Mouse (Mus musculus) 3134 (cell line): ENCODE results near the gene Mcur1.

Experiments
- DNase-seq: peaks from one replicate; pipeline ENCODE4 v3.0.0-alpha.2; 2011; ENCODE audit warnings: low spot score; ENCODE audit not compliant: insufficient read length; ENCODE audit errors: extremely low read depth

Mcur1 gene

DNA sequence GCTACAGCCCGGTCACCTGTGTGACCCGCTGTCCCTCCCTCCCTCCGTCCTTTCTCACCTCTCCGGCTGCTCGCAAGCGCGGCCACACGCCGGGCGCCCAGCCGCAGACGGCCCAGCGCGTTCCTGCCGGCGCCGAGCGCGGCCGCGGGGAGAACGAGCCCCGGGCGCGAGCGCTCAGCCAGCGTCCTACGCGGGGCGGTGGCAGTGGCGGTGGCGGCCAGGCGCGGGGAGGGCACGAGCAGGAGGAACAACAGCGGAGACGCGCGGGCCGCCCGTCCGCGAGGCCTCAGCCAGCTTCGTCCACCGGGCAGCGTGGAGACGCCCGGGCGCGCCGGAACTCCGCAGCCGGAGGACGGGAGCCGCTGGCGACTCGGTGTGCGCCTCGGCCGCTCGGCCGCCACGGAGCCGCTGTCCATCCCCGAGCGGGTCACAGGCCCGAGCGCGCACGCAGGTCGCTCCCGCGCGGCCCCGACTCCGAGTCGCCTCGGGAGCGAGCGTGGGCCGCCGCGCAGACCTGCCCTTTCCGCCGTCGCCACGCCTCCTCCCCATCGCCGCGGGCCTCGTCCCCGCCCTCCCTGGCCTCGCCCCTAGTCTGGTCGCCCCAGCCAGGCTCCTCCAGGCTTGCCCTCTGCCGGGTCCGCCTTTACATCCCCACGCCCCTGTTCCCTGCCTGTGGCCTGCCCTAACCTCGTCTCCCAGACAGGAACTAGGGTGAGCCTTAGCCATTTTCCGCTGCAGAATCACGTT is at the start of gene Mcur1:
TSS of gene Mcur1 (minus strand) at position 481 of the 747 bp plus-strand sequence.
- peak; percentile 96 for DNase-seq

DNA sequence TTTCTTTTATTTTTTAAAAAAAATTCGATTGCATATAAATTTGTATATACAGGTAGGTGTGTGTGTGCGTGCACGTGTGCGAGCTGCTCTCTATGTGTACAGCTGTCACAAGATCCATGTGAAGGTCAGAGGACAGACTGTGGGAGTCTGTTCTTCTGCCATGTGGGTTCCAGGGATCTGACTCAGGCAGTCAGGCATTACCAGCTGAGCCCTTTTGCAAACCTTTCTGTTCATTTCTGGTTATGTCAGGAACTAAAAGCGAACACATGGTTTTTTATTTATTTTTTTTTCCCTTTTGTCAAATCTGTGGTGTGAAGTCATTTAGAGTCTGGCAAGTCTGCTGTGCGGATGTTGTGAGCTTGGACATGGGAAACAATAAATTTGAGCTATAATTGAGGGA is 48.9 kb upstream of the Mcur1 start:
- no peak for DNase-seq

DNA sequence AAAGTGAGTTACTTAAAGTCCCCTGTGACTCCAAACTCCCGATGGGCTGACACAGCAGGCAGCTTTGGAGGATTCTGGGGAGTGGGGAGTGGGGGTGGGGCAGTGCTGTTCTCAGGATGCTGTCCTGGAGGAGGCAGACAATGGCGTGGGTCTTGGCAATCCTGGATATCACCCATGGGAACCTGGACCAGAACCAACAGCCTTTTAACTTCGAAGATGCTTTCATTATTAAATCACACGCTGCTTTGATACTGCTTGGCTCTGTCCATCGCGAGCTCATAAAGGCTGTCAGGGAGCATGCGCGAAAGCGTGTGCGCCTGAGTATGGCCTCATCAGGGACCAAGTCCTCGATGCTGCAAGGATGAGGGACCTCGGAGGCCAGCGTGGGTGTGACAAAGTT is 43.1 kb upstream of the Mcur1 start:
- DNase-seq = no peak

DNA sequence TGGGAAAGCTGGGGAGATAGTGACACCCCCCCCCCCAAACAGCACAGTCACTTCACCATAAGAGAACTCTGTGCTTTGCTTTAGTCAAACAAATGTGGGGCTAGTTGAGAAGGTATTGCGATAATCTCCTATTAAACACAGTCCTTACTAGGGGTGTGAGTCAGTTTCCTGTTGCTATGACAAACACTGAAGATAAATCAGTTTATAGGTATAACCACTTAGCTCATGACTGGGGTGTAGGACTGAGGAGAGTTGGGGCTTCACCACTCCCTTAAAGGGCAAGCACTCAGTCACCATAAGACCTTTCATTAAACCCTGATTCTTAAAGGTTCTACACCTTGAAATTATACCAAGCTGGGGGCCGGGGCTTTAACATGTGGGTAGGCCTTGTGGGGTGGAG is 42.4 kb upstream of the Mcur1 start:
- DNase-seq = no peak

DNA sequence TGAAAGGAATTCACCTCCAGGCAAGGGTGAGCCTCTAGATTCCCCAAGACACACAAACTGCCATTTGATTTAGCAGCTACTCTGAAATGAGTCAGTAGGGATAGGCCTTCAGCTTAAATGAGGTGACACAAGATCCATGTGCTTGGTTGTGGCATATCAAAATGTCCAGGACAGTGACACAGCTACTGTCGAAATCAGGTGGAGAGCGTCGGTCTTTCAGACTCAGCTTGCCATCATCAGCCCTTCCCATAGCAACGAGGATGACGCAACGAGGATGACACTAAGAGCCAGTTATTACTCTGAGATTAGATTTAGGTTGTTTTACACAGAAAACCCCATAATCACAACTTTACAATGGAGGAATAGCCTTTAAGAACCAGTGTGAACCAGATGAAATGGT is 41.0 kb upstream of the Mcur1 start:
- DNase-seq = no peak

DNA sequence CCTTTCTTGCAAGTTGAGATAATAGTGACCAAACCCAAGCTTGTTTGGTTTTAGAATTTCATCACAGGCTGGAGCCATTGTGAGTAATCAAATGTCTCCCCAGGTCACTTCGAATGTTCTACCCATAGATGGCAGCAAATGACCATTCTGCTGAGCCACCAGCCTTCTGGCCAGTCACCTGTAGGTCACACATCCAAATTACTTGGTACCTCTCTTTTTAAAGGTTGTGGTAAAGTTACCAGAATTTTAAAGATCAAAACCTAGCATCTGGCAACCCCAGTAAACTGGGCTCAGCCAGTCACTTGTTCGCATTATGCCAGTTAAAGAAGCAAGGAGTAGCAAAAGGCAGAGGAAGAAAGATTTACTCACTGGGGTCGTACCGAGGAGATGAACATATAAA is 35.9 kb upstream of the Mcur1 start:
- no peak for DNase-seq

DNA sequence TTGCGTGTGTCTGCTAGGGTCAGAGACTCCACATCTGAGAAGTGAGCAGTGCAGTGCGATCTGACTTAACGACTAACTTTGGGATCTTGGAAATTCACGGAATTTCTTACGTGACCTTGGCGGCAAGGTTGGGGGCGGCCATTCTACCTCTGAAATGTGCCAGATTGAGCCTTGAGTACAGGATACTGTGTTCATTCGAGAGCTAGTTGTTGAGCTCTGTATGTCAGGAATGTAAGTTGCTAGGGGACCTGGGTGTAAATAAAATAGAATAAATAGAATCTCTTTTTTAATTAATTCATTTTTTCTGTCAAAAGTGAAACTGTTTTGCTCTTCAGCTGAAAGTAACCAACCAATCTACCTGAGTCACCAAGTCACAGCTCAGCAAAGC is 32.7 kb upstream of the Mcur1 start:
- DNase-seq = no peak

DNA sequence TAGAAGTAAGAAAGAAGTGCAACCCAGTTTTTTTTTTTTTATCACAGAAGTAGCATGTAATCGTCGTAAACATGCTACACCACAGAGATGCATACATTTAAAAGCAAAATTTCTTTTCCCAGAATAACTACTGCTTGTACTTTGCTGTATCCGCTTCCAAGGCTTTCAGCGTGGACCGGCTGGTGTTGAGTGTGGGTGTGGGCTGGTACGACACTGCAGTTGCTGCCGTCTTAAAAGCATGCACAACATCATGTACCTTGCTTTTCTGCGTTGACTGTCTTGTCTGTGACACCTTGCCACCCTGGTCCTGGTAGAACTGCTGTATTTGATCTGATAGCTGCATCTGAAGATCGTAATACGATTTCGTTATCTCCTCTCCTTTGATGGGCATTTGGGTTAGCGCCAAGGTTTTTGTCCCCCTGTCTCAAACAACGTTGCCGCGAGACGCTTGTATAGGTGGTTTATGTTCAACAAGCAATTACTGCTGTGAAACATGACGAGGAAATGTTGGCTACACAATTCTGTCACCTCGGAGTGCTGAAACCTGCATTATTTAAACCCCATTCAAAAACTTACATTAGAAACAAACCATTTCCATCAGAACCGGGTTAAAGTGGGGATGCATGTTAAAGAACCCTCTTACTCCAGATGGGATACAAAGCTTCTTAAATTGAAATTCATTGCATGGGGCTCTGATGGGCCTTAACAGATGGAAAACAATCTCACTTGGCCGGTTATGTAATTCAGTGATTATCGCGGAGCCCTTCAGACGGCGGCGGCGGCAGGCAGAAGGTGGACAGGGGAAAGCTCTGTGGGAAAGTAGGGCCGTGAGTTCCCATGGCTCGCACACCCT is 32.1 kb upstream of the Mcur1 start:
- no peak for DNase-seq

DNA sequence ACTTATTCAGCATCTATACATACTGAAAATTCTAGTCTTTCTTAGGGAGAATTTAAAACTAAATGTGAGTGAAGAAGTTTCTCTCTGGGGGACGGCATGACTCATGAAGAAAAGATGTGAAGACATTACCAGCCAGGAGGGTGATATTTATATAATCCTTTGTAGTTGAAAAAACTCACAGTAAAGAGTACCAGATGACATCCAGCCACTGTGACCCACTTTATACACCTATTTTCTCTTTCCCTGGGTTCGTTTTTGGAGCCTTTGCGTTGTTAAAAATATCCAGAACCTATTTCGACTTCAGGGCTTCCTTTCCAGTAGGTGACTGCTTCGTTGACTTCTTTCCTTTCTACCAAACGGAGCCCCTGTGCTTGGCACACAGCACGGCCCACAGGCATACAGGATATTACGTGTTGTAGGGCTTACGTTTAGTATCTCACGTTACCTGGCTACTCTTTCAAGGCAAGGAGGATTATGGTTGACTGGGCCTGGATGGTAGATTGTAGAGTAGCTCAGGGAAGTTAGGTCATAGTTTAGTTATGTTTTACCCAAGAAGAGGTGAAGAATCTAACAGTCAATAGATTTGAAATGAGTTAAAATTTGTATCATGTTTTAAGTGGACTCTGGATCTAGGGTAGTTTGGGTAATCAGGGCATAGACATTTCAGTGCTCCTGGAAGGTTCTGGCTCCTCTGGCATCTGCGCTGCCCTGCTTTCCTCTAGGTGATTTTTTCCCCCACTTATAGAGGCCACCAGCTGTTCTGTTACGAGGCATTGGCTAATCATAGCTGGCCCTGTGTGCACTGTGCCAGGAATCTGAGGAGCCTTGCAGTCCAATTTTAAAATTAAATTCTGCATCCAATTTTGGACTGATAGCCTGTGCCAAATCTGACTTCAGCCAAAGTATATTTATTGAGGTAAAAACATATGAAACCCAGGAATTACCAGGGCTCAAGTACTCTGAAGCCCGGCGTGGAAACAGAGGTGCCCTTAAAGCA is 28.2 kb upstream of the Mcur1 start:
- no peak for DNase-seq

DNA sequence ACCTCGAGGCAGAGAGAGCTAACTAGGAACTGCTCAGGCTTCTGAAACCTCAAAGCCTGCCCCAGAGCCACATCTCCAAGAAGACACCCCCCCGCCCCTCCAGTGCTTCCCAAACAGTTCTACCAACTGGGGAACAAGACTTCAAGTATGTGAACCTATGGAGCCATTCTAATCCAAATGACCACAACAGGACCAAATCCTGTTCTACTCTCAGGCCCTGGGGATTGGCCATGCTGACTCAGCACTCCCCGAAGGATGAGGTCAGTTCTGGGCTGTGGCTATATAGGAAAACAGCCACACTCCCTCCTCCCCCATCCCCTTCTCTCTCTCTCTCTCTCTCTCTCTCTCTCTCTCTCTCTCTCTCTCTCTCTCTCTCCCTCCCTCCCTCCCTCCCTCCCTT is 27.0 kb upstream of the Mcur1 start:
- DNase-seq = no peak

DNA sequence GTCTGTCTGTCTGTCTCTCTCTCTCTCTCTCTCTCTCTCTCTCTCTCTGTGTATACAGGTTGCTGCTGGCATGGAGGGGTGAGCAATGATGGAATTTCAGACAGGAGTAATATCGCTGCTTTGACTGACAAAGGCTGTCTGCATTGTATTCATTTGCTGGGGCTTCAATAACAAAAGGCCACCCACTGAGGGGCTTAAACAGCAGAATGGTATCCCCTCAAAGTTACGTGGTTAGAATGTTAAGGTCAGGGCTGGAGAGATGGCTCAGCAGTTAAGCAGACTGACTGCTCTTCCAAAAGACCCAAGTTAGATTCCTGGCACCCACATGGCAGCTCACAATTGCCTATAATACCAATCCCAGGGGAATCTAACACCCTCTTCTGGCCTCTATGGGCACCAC is 25.3 kb upstream of the Mcur1 start:
- DNase-seq = no peak

DNA sequence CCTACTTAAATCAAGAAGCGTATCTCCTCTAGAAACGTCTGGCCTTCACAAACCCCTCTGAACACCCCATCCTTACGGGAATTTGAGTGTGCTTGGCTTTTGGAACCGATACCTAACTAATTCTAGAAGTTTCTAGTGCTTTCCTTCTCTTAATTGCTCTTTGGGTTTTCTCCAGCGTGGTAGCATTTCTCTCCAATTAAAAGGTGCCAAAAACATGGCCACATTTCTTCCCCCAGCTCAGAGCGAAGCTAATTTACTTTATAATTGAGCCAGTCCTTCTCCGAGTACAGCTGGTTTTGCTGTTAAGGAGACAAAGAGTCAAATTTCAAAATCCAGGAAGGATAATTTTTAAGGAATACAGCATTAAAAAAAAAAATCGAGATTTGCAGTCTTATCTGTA is 23.5 kb upstream of the Mcur1 start:
- no peak for DNase-seq

DNA sequence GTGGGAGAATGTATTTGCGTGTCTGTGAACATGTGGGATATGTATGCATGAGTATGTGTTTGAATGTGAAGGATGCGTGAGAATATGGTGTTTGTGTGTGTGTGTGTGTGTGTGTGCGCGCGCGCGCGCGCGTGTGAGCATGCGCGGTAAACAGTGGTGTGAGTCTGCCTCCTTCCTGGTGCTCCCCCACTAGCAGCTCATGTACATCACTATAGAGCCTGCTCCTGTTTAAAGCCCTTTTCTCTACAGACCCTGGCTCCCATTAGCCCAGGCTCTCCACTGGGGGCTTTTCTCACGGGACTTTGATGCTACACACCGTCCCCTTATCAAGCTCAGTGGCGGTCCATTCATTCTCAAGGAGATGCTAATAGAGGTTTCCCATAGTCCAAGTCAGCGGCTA is 23.0 kb upstream of the Mcur1 start:
- DNase-seq = no peak

DNA sequence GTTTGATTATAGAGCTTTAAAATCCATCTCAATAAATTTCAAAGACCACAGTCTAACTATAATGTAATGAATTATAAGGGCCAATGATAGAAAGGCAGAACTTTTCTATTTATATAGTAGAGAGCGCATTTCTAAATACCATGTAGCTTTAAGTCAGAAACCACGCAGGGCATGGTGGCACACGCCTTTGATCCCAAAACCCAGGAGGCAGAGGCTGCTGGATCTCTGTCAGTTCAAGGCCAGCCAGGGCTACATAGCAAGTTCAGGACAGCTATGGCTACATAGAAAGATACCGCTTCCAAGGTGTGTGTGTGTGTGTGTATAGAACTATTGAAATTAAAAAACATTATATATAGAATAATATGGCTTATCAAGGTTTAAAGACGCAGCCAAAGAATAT is 20.7 kb upstream of the Mcur1 start:
- DNase-seq = no peak

DNA sequence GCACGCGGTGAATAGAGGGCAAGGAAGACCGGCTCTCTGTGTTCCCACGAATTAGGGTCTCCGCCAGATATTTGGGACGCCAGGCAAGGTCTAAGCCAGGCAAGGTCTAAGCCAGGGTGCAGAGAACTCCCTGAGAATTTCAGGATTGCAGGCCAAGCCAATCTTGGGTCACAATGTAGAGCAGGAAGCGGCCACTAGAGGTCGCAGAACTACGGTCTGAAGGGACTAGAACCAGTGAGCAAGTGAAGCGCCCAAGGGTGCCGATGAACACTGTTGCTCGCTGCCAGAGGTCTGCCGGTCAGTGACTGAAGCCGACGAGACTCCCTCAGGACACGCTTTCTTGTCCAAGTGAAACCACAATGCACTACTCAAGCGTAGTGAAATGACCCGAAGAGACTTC is 19.7 kb upstream of the Mcur1 start:
- DNase-seq = peak; percentile 27

DNA sequence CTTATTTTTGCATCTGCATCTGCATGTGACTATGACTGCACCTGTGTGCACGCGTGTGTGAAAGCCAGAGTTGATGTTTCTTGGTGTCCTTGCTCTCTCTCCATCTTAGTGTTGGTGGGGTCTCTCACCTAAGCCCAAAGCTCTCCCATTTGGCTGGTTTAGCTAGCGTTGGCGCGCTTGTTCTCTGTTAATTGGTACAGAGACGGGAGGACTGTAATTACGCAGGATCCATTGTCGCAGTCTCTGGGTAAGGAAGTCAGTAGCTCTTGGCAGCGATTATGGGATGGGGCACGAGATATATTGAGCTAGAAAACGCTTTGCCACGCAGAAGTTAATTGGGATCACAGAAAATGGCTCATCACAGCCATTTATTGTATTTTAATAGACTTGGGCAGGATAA is 17.8 kb upstream of the Mcur1 start:
- no peak for DNase-seq

DNA sequence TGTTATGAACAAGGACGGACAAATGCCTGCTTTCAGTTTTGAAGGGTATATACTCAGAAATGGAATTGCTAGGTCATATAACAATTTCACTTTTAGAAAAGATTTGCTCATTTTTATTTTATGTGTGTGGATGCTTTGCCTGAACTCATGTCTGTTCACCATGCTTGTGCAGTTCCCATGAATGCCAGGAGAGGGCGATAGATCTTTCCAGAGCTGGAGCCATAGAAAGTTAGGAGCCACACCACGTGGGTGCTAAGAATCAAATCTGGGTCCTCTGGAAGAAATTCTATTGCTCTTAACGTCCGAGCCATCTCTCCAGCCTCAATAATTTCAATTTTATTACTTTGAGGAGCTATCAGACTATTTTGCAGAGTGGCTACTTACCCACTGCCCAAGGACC is 17.3 kb upstream of the Mcur1 start:
- no peak for DNase-seq

DNA sequence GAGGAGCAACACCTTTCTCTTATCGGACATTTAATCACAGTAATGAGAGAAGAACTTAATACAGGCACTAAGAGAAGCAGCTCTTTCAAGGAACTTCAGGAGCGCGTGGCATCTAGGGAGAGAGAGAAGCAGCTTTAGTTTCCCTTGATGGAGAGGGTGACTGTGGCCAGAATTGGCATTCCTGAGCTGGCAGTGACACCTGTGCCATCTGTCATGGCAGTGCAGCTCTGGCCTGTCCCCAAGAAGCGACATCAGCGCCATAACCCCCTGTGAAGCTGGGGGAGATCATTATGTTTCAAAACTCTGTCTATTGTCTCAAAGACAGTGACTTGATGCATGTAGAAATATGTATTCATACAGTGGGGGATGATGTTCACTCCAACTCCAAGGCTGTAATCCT is 15.4 kb upstream of the Mcur1 start:
- DNase-seq = no peak

DNA sequence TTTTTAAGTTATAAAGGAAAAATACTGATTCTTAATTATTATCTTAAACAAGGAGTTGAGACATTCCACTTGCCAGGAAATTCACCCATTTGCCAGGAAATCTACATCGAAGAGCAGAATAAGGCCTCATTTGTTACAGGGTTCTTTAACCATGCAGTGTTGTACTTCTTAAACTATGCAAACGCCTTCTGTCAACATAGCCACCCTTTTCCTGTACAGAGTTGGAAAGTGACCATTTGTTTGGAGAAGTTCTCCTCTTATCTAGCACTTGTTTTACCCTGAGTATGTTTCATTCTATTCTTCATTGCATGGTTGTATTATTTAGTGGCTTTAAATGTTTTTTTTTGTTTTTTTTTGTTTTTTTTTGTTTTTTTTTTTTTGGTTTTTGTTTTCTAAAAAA is 14.0 kb upstream of the Mcur1 start:
- DNase-seq = no peak

DNA sequence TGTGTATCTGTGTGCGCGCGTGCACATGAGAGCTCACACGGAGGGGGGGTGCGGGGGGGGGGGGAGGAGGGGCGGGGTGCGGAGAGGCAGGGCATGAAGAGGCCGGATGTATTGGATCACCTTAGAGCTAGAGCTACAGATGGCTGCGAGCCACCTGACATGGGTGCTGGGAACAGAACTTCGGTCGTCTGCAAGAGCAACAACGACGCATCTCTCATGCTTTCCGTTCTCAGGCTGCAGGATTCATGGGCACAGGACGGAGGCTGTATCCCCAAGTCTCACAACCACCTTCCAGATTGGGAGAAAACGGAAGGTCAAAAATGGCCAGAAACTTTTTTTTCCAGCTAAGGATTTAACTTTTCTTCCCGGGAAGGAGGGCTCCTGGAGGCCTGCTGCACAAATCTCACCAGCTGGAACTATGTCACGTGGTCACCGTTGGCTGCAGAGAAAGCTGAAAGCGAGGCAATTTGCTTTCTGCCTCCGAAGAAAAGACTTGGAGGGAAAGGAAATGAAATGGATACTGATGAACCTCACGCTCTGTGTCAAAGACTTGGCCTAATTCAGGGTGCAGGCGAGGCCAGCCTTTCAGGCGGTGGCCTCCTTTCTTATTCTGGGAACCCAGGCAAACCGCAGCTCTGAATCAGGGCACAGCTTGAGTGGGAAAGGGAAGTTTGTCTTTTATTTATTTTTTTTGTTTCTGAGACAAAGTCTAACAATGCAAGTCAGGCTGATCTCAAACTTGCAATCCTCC is 7.3 kb upstream of the Mcur1 start:
- no peak for DNase-seq
